Mouse (Mus musculus): ENCODE measurements at regions not wholly inside any gene's neighbourhood (a gene's known extent, or its start where the extent isn't known, plus 50 kb on each side); places are given as distances from the start of the nearest gene placed in this dataset.

DNA sequence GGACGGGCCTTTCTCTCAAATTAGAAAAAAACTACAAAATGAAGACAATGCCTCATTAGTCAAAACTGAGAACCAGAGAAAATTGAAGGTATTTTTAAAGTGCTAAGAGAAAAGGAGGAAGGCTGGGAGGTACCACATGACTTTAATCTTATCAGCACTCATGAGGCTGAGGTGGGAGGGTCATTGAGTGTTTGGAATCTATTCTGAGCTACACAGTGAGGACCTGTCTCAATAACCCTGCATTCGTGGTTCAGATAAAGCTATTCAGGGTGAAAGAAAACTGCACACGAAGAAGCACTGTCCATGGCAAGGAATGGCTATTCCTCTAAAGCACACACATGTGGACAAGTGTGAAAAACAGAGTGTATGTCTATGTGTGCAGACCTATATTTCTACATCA lies 644.0 kb downstream of the Sqor start:
- Histone ChIP-seq H3K36me3 (ENCODE audit: control insufficient read depth, insufficient read depth, low read length) (no peaks in the 10 kb centered on the region), H3K4me3 (ENCODE audit: low read depth, low read length) (no peak overlapping the region), H3K4me2 (replicated peaks; ENCODE audit: low read depth) (no peak overlapping the region), H3K4me1 (replicated peaks; ENCODE audit: control insufficient read depth, insufficient read depth) (no peaks in the 10 kb centered on the region), H3K9ac (ENCODE audit: low read length) (no peak overlapping the region), H3K27me3 (ENCODE audit: control insufficient read depth, insufficient read depth, low read length) (no peaks in the 10 kb centered on the region), H3K9me3 (ENCODE audit: control insufficient read depth, low read length) (no peaks in the 10 kb centered on the region), H3K27ac (replicated peaks) (no peak overlapping the region)
- DNase-seq (ENCODE audit: low spot score) (no peak), ATAC-seq (ENCODE audit: low FRiP score, low TSS enrichment) (no peak)
- TF ChIP-seq EP300 (optimal IDR thresholded peaks at IDR 0.05) (no peak), CTCF (IDR thresholded peaks at IDR 0.05; ENCODE audit: low read depth) (no peak)
- 49% methylated on average over 3 of the region's 3 CpGs for WGBS

DNA sequence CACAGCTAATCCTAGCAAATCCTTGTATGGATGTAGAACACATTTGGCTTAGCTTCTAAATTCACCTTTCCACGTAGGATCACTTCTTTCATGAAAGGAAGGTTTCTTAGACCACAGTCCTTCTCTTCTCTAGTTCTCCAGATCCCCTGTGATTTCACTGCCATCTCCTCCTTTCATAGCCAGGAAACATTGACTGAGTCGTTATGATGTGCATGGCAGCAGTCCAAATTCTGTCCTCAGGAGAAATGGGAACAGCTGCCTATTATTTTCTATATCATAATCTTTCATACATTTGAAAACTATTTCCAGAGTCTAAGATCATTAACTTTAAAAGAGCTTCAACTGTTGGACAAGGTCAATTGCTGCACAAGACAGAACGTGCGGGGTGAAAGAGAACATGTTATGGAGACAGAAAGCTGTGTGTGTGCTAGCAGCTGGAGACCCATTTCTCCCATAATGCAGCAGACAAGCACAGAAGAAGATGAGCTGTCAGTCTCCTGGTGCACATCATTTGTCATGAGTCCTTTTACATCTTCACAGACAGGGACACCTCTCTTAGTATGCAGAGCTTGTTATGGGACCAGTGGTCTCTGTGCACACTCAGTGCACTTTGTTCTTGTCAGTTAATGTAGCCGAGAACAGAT lies 631.6 kb upstream of the Sema6d start:
- Histone ChIP-seq H3K4me3 (ENCODE audit: low read depth, low read length) (no peak overlapping the region), H3K4me2 (replicated peaks; ENCODE audit: low read depth) (no peak overlapping the region), H3K36me3 (ENCODE audit: control insufficient read depth, insufficient read depth, low read length) (no peaks in the 10 kb centered on the region), H3K9ac (ENCODE audit: low read length) (no peak overlapping the region), H3K4me1 (replicated peaks; ENCODE audit: control insufficient read depth, insufficient read depth) (no peaks in the 10 kb centered on the region), H3K9me3 (ENCODE audit: control insufficient read depth, low read length) (no peaks in the 10 kb centered on the region), H3K27me3 (ENCODE audit: control insufficient read depth, insufficient read depth, low read length) (no peaks in the 10 kb centered on the region), H3K27ac (replicated peaks) (no peak overlapping the region)
- no peak for ATAC-seq (ENCODE audit: low FRiP score, low TSS enrichment)
- no peak for TF ChIP-seq EP300 (optimal IDR thresholded peaks at IDR 0.05)
- 42% methylated on average over 5 of the region's 5 CpGs for WGBS
- no peak for DNase-seq (ENCODE audit: low spot score)

DNA sequence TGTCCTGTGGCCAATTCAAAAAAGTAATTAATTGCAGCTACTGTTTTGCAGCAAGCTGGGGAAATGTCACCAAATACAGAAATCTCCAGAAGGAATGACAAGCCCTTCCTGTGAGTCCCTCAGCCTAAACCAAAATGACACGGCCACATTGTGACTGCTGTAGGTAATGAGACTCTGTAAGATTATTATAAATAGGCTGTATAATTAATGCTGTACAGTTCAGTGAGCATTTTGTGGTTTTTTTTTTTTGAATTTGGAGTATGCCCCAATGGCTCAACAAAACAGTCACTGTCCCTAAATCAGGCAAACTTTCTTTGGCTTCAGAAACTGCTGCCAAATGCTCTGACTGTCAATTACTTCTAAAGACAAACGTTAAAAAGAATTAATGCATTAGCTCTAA lies 615.9 kb upstream of the Sema6d start:
- no peaks in the 10 kb centered on the region for H3K36me3 ChIP-seq (ENCODE audit: control insufficient read depth, insufficient read depth, low read length)
- DNase-seq (ENCODE audit: low spot score) = no peak
- no peaks in the 10 kb centered on the region for H3K9me3 ChIP-seq (ENCODE audit: control insufficient read depth, low read length)
- no peak overlapping the region for H3K9ac ChIP-seq (ENCODE audit: low read length)
- TF ChIP-seq EP300 (optimal IDR thresholded peaks at IDR 0.05) = no peak
- TF ChIP-seq CTCF (IDR thresholded peaks at IDR 0.05; ENCODE audit: low read depth) = no peak
- no peak overlapping the region for H3K4me3 ChIP-seq (ENCODE audit: low read depth, low read length)
- H3K27me3 ChIP-seq (ENCODE audit: control insufficient read depth, insufficient read depth, low read length) = no peaks in the 10 kb centered on the region
- WGBS = 49% methylated on average over 2 of the region's 2 CpGs
- no peak overlapping the region for H3K4me2 ChIP-seq (replicated peaks; ENCODE audit: low read depth)
- ATAC-seq (ENCODE audit: low FRiP score, low TSS enrichment) = no peak
- H3K4me1 ChIP-seq (replicated peaks; ENCODE audit: control insufficient read depth, insufficient read depth) = no peaks in the 10 kb centered on the region
- no peak overlapping the region for H3K27ac ChIP-seq (replicated peaks)

DNA sequence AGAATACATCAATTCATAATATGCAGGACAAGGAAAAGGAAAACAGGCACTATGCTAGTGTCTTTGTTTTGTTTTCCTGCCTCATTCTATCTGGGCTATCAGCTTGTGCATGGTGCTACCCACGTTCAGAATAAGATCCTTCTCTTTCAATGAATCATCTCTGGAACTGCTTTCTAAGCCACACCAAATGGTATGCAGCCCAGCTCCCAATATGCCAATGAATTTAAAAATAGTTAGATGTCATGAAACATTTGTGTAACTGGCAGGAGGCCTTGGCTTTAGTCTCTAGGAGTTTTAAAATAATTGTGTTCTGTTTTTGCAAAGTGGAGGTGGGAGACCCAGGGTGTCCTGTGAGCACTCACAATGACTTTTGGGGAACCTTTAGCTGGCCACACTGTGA lies 603.1 kb upstream of the Sema6d start:
- 48% methylated on average over 1 of the region's 1 CpGs for WGBS
- Histone ChIP-seq H3K4me1 (replicated peaks; ENCODE audit: control insufficient read depth, insufficient read depth) (no peaks in the 10 kb centered on the region), H3K27ac (replicated peaks) (no peak overlapping the region), H3K36me3 (ENCODE audit: control insufficient read depth, insufficient read depth, low read length) (no peaks in the 10 kb centered on the region), H3K4me2 (replicated peaks; ENCODE audit: low read depth) (no peak overlapping the region), H3K4me3 (ENCODE audit: low read depth, low read length) (no peak overlapping the region), H3K27me3 (ENCODE audit: control insufficient read depth, insufficient read depth, low read length) (no peaks in the 10 kb centered on the region), H3K9me3 (ENCODE audit: control insufficient read depth, low read length) (no peaks in the 10 kb centered on the region), H3K9ac (ENCODE audit: low read length) (no peak overlapping the region)
- ATAC-seq (ENCODE audit: low FRiP score, low TSS enrichment) (no peak), DNase-seq (ENCODE audit: low spot score) (no peak)
- TF ChIP-seq CTCF (IDR thresholded peaks at IDR 0.05; ENCODE audit: low read depth) (no peak), EP300 (optimal IDR thresholded peaks at IDR 0.05) (no peak)

DNA sequence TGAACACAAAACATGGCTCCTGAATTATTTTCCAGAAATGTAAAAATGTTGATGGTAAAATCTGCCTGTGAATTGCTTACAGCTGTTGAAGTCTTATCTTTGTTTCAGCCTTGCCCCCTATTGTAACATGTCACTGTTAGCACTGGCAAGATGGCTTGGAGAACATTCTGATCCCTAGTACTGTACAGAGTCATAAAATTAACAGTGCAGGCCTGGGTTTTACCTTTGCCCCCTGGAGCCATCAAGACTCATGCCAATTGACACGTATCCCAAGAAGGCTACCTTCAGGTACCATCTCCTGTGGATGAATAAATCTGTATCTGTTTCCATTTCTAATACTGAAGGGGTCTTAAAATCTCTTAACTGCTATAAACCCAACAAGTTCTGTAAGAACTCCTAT lies 583.6 kb upstream of the Sema6d start:
- Histone ChIP-seq H3K9ac (ENCODE audit: low read length) (no peak overlapping the region), H3K4me2 (replicated peaks; ENCODE audit: low read depth) (no peak overlapping the region), H3K4me3 (ENCODE audit: low read depth, low read length) (no peak overlapping the region), H3K27ac (replicated peaks) (no peak overlapping the region), H3K36me3 (ENCODE audit: control insufficient read depth, insufficient read depth, low read length) (no peaks in the 10 kb centered on the region), H3K27me3 (ENCODE audit: control insufficient read depth, insufficient read depth, low read length) (no peaks in the 10 kb centered on the region), H3K9me3 (ENCODE audit: control insufficient read depth, low read length) (no peaks in the 10 kb centered on the region), H3K4me1 (replicated peaks; ENCODE audit: control insufficient read depth, insufficient read depth) (no peaks in the 10 kb centered on the region)
- whole genome bisulfite sequencing = 77% methylated on average over 1 of the region's 1 CpGs
- TF ChIP-seq CTCF (IDR thresholded peaks at IDR 0.05; ENCODE audit: low read depth) (no peak), EP300 (optimal IDR thresholded peaks at IDR 0.05) (no peak)
- no peak for DNase-seq (ENCODE audit: low spot score)
- ATAC-seq (ENCODE audit: low FRiP score, low TSS enrichment) = no peak

DNA sequence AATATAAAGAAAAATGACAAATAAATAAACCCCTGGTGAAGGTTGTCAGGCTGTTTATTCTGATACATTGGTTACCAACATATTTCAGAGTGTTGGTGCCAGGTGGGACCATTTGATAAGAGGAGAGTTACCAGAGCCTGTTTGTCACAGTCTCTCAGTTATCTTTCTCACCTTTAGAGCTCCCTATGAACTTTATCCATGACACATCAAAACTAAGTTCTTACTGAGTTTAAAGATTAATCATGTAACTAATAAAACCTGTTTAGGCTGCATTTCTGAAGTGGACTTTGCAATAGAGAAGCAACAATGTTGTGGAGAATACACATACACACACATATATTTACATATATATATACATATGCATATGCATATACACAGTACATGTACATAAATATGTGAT lies 582.7 kb upstream of the Sema6d start:
- H3K27me3 ChIP-seq (ENCODE audit: control insufficient read depth, insufficient read depth, low read length) = no peaks in the 10 kb centered on the region

More for the DNA sequence above, 582.7 kb upstream of the Sema6d start:
- H3K9ac ChIP-seq (ENCODE audit: low read length) = no peak overlapping the region
- TF ChIP-seq CTCF (IDR thresholded peaks at IDR 0.05; ENCODE audit: low read depth) (no peak), EP300 (optimal IDR thresholded peaks at IDR 0.05) (no peak)
- DNase-seq (ENCODE audit: low spot score) = no peak
- no peak for ATAC-seq (ENCODE audit: low FRiP score, low TSS enrichment)
- no peak overlapping the region for H3K4me3 ChIP-seq (ENCODE audit: low read depth, low read length)
- H3K4me1 ChIP-seq (replicated peaks; ENCODE audit: control insufficient read depth, insufficient read depth) = no peaks in the 10 kb centered on the region
- H3K4me2 ChIP-seq (replicated peaks; ENCODE audit: low read depth) = no peak overlapping the region
- H3K36me3 ChIP-seq (ENCODE audit: control insufficient read depth, insufficient read depth, low read length) = no peaks in the 10 kb centered on the region
- no peaks in the 10 kb centered on the region for H3K9me3 ChIP-seq (ENCODE audit: control insufficient read depth, low read length)
- H3K27ac ChIP-seq (replicated peaks) = no peak overlapping the region
